Mouse (Mus musculus): Measurements from ENCODE around the gene Cux2. TPM values are rescaled to one million over a fixed set of nuclear protein-coding genes. Genes with fewer than 3 reads are reported as not detected.

Cux2 gene
- polyA plus RNA-seq, 2 experiments from 2014 or later, result 0.13 TPM; not detected in 1

- ATAC-seq, result no peak
Observed at GRCm38 (mm10) chr5:121961256-121961655, 88.6 kb downstream of the Cux2 start.

GRCm38 (mm10) chr5:121959688-121960087 is 90.2 kb downstream of the Cux2 start:
- no peak for ATAC-seq

GRCm38 (mm10) chr5:121958551-121958950 is 91.4 kb downstream of the Cux2 start:
- no peak for ATAC-seq

- no peak for ATAC-seq
Observed at GRCm38 (mm10) chr5:121955806-121956205, 94.1 kb downstream of the Cux2 start.

- no peak for ATAC-seq
Observed at GRCm38 (mm10) chr5:121950175-121950574, 99.7 kb downstream of the Cux2 start.

- no peak for ATAC-seq
Observed at GRCm38 (mm10) chr5:121949050-121949443, 100.9 kb downstream of the Cux2 start.

- ATAC-seq, result no peak
Observed at GRCm38 (mm10) chr5:121948302-121949049, 101.4 kb downstream of the Cux2 start.

GRCm38 (mm10) chr5:121946657-121947245 is 103.2 kb downstream of the Cux2 start:
- no peak for ATAC-seq

- no peak for ATAC-seq
Observed at GRCm38 (mm10) chr5:121945819-121946218, 104.1 kb downstream of the Cux2 start.

- no peak for ATAC-seq
Observed at GRCm38 (mm10) chr5:121944021-121944790, 105.7 kb downstream of the Cux2 start.

- no peak for ATAC-seq
Observed at GRCm38 (mm10) chr5:121943472-121943871, 106.4 kb downstream of the Cux2 start.

GRCm38 (mm10) chr5:121938065-121938849 is 111.6 kb downstream of the Cux2 start:
- no peak for ATAC-seq

GRCm38 (mm10) chr5:121930261-121930660 is 119.6 kb downstream of the Cux2 start:
- ATAC-seq, result no peak

- no peak for ATAC-seq
Observed at GRCm38 (mm10) chr5:121928362-121929000, 121.4 kb downstream of the Cux2 start.

GRCm38 (mm10) chr5:121926543-121926814 is 123.4 kb downstream of the Cux2 start:
- ATAC-seq, result no peak

- no peak for ATAC-seq
Observed at GRCm38 (mm10) chr5:121925751-121926542, 124.0 kb downstream of the Cux2 start.

- ATAC-seq, result no peak
Observed at GRCm38 (mm10) chr5:121925291-121925690, 124.6 kb downstream of the Cux2 start.

- ATAC-seq, result no peak
Observed at GRCm38 (mm10) chr5:121924423-121924822, 125.5 kb downstream of the Cux2 start.

GRCm38 (mm10) chr5:121922942-121923826 is 126.7 kb downstream of the Cux2 start:
- no peak for ATAC-seq

- ATAC-seq, result no peak
Observed at GRCm38 (mm10) chr5:121919216-121919615, 130.7 kb downstream of the Cux2 start.

- no peak for ATAC-seq
Observed at GRCm38 (mm10) chr5:121916813-121917212, 133.1 kb downstream of the Cux2 start.
